Mouse (Mus musculus): ENCODE measurements around the gene Robo1.

DNA sequence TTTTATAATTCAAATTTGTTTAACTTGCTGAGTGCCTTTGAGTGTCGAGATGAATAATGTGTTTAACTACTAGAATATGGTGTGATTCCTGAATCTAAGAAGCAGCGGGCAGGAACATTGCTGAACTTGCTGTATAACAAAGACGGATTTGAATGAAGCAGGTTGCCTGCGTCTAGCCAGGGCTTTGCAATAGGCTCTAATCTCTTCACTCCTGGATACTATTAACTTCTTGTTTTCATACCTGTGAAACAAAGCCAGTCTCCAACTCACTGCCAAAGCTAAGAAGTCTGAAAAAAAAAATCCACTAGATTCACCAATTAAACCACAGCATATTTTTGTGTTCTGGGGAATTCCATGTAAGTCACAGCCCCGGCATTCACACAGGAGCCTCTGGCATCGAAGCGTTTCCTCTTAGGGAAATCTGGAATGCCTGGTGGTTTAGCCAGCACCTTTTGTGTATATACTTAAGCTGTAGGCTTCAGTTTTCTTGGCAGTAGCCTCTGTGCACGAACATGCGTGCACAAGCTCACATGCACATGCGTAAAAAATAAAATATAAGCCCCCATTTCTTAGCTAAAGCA, 687.9 kb downstream of the Robo1 start:
- TF ChIP-seq CTCF (IDR thresholded peaks at IDR 0.05; ENCODE audit: low read depth) (no peak), EP300 (optimal IDR thresholded peaks at IDR 0.05) (no peak)
